Mouse (Mus musculus) NIH3T3 (cell line): ENCODE measurements at regions not wholly inside any gene's neighbourhood (a gene's known extent, or its start where the extent isn't known, plus 50 kb on each side); places are given as distances from the start of the nearest gene placed in this dataset.

Experiments used
- DNase-seq: peaks from one replicate; pipeline ENCODE4 v3.0.0-alpha.2; 2012; ENCODE audit warnings: low read depth

- DNase-seq = no peak
Measured at GRCm38 (mm10) chr13:47398976-47399375, 276.5 kb downstream of the Rnf144b start.

GRCm38 (mm10) chr13:47413261-47413660, 290.8 kb downstream of the Rnf144b start:
- DNase-seq = no peak

- DNase-seq = no peak
Measured at GRCm38 (mm10) chr13:47413940-47414339, 291.5 kb downstream of the Rnf144b start.

- DNase-seq = no peak
Measured at GRCm38 (mm10) chr13:47429856-47430365, 307.5 kb downstream of the Rnf144b start.

GRCm38 (mm10) chr13:47430409-47430808, 308.0 kb downstream of the Rnf144b start:
- DNase-seq = no peak

- DNase-seq = peak; percentile 71
Measured at GRCm38 (mm10) chr13:47435631-47436030, 313.2 kb downstream of the Rnf144b start.

GRCm38 (mm10) chr13:47444876-47445275, 322.4 kb downstream of the Rnf144b start:
- DNase-seq = peak; percentile 49

GRCm38 (mm10) chr13:47452186-47452760, 329.8 kb downstream of the Rnf144b start:
- DNase-seq = no peak

GRCm38 (mm10) chr13:47462148-47462547, 339.7 kb downstream of the Rnf144b start:
- DNase-seq = peak; percentile 2

GRCm38 (mm10) chr13:47471543-47472213, 349.2 kb downstream of the Rnf144b start:
- no peak for DNase-seq

GRCm38 (mm10) chr13:47480159-47480558, 357.7 kb downstream of the Rnf144b start:
- no peak for DNase-seq

- no peak for DNase-seq
Measured at GRCm38 (mm10) chr13:47484819-47485218, 362.4 kb downstream of the Rnf144b start.

- DNase-seq = no peak
Measured at GRCm38 (mm10) chr13:47486111-47486510, 363.7 kb downstream of the Rnf144b start.

- DNase-seq = peak; percentile 23
Measured at GRCm38 (mm10) chr13:47486658-47487057, 364.2 kb downstream of the Rnf144b start.

- DNase-seq = no peak
Measured at GRCm38 (mm10) chr13:47505380-47505955, 383.0 kb downstream of the Rnf144b start.

GRCm38 (mm10) chr13:47532935-47533334, 410.5 kb downstream of the Rnf144b start:
- DNase-seq = peak; percentile 49

GRCm38 (mm10) chr13:47537156-47537555, 414.7 kb downstream of the Rnf144b start:
- DNase-seq = no peak

- no peak for DNase-seq
Measured at GRCm38 (mm10) chr13:47549626-47550025, 427.2 kb downstream of the Rnf144b start.

GRCm38 (mm10) chr13:47552251-47552650, 429.8 kb downstream of the Rnf144b start:
- DNase-seq = peak; percentile 47

- DNase-seq = no peak
Measured at GRCm38 (mm10) chr13:47554198-47554597, 431.7 kb downstream of the Rnf144b start.

GRCm38 (mm10) chr13:47557196-47557974, 434.9 kb downstream of the Rnf144b start:
- DNase-seq = no peak

- DNase-seq = no peak
Measured at GRCm38 (mm10) chr13:47562836-47563235, 440.4 kb downstream of the Rnf144b start.
